Mouse (Mus musculus) heart, embryonic 15.5 days (tissue): ENCODE results near the gene Ryr2. TPM values are rescaled to one million over a fixed set of nuclear protein-coding genes. Genes with fewer than 3 reads are reported as not detected.
A peak's percentile ranks its signal among the peaks of the same experiment; 100 is the strongest.
"Not testable (repeated sequence)": the region's sequence is repeated elsewhere in the genome, so short reads cannot be mapped to it uniquely, and the experiment has no call there.

Source experiments
- ATAC-seq: fragments of 200-750 bp; cut with Nextera tagmentation; replicated peaks from 2 replicates; pipeline ENCODE4 v1.8.0; 2017; ENCODE audit warnings: low read depth, moderate TSS enrichment; ENCODE audit not compliant: insufficient number of reproducible peaks, insufficient read depth, low FRiP score
- H3K27ac ChIP-seq: fragments of 300-500 bp; sonication (generic); 2 replicates; pipeline ENCODE4 v1.5.1; 2015; ENCODE audit warnings: mild to moderate bottlenecking, inconsistent platforms
- H3K27me3 ChIP-seq: fragments of 300-500 bp; sonication (generic); 2 replicates; pipeline ENCODE4 v1.6.1; 2015; ENCODE audit warnings: inconsistent platforms
- H3K36me3 ChIP-seq: fragments of 300-500 bp; sonication (generic); 2 replicates; pipeline ENCODE4 v1.6.1; 2015; ENCODE audit warnings: mild to moderate bottlenecking, inconsistent platforms
- H3K4me1 ChIP-seq: fragments of 300-500 bp; sonication (generic); replicated peaks from 2 replicates; pipeline ENCODE4 v1.6.1; 2015; ENCODE audit warnings: inconsistent platforms
- H3K4me2 ChIP-seq: fragments of 300-500 bp; sonication (generic); 2 replicates; pipeline ENCODE4 v1.6.1; 2015; ENCODE audit warnings: inconsistent platforms, mild to moderate bottlenecking, moderate library complexity
- H3K4me3 ChIP-seq: fragments of 300-500 bp; sonication (generic); 2 replicates; pipeline ENCODE4 v1.5.1; 2015; ENCODE audit warnings: mild to moderate bottlenecking, inconsistent platforms
- H3K9ac ChIP-seq: fragments of 300-500 bp; sonication (generic); 2 replicates; pipeline ENCODE4 v1.6.1; 2015; ENCODE audit warnings: mild to moderate bottlenecking, inconsistent platforms
- H3K9me3 ChIP-seq: fragments of 300-500 bp; sonication (generic); replicated peaks from 2 replicates; pipeline ENCODE4 v1.6.1; 2016; ENCODE audit warnings: inconsistent platforms
- WGBS: fragments of 180-500 bp; shearing (Covaris S2); methylation state at CpG from one replicate; pipeline ENCODE4 v1.1.7; 2015; ENCODE audit warnings: mixed read lengths; 5-methylcytosine and 5-hydroxymethylcytosine counted together
- polyA plus RNA-seq: library from polyadenylated mRNA; unstranded; fragments of >200 nt; fragmentation: Nextera tagmentation; extraction: Ambion mirVana; gene quantifications from 2 replicates; pipeline ENCODE4 v1.2.1, GENCODE M21; 2015

Ryr2 gene
- polyA plus RNA-seq, 1 experiment from 2014 or later: 30.0 TPM

GRCm38 (mm10) chr13:11644846-11645245 is 461.9 kb downstream of the Ryr2 start:
- peaks cover 14% of the 10 kb centered on the region for H3K36me3 ChIP-seq
- no peaks in the 10 kb centered on the region for H3K27me3 ChIP-seq
- ATAC-seq: no peak
- H3K27ac ChIP-seq: no peak overlapping the region
- no peak overlapping the region for H3K4me2 ChIP-seq
- no peak overlapping the region for H3K9ac ChIP-seq
- no peaks in the 10 kb centered on the region for H3K4me1 ChIP-seq
- WGBS: 77% methylated on average over 1 of the region's 1 CpGs
- no peak overlapping the region for H3K4me3 ChIP-seq
- H3K9me3 ChIP-seq: no peaks in the 10 kb centered on the region

DNA sequence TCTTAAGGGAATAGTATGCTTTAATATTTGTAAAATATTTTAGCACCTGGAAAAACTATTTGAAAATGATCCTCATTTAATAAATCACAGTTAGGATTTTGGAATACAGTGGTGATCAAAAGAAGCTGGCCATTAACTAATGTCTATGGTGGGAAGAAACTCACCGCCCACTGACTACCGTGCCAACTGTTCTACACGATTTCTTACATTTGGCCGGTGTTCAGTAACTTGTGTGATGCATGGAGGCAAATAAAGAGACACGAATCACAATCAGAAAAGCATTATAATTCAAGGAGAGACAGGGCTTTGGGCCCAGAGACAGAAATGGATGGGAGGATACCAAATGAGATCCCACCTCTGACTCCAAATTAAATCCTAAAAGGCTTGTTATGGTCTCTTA is 470.4 kb downstream of the Ryr2 start:
- Histone ChIP-seq H3K4me1 (no peaks in the 10 kb centered on the region), H3K4me3 (no peak overlapping the region), H3K9ac (no peak overlapping the region), H3K4me2 (no peak overlapping the region), H3K9me3 (no peaks in the 10 kb centered on the region), H3K27ac (no peak overlapping the region), H3K36me3 (peaks cover 42% of the 10 kb centered on the region), H3K27me3 (no peaks in the 10 kb centered on the region)
- 91% methylated on average over 5 of the region's 5 CpGs for WGBS
- no peak for ATAC-seq

DNA sequence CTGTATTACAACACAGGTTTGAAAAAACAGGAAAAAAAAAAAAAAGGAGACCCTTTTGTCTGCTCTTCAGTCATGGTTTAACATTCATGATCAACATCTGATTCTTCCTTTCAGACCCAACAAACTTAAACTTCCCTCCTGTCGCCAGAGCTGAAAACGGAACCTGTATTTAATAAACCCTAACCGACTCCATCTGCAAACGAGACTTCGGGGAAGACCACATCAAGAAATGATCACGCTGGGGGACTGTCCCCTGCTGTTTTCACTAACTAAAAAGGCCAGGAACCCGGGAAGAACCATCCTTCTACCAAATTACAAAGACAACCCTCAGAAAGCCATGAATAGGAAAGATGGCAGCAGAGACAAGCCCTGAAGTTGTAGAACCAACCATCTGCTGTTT is 482.2 kb downstream of the Ryr2 start:
- Histone ChIP-seq H3K9me3 (no peaks in the 10 kb centered on the region), H3K36me3 (peaks cover 7% of the 10 kb centered on the region; the same call in 1 of the 2 replicates), H3K27me3 (no peaks in the 10 kb centered on the region), H3K27ac (no peak overlapping the region), H3K4me3 (no peak overlapping the region), H3K4me1 (no peaks in the 10 kb centered on the region), H3K9ac (no peak overlapping the region), H3K4me2 (no peak overlapping the region)
- 81% methylated on average over 7 of the region's 7 CpGs for WGBS
- no peak for ATAC-seq

DNA sequence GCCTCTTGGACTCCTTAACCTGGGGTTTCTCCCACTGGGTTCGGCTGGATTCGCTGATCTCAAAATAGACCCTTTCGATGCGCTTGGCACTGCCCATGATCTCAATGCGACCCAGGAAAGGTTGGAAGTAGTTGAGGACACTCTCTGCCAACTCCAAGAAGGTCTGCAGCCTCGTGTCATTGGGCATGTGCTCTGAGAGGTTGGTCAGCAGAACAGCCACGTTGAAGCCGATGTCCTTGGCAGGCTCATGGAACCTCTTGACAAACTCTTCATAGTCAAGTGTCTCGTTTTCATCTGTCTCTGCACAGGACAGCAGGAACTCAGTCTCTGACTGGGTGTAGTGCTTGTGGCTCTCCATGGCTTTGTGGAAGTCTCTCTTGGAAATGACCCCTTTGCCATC is 511.3 kb downstream of the Ryr2 start:
- WGBS: 78% methylated on average over 9 of the region's 9 CpGs
- Histone ChIP-seq H3K4me1 (no peaks in the 10 kb centered on the region), H3K4me3 (no peak overlapping the region), H3K36me3 (peaks cover 58% of the 10 kb centered on the region), H3K9ac (no peak overlapping the region), H3K27ac (no peak overlapping the region), H3K9me3 (no peaks in the 10 kb centered on the region), H3K4me2 (no peak overlapping the region), H3K27me3 (no peaks in the 10 kb centered on the region)
- no peak for ATAC-seq

GRCm38 (mm10) chr13:11585283-11585682 is 521.5 kb downstream of the Ryr2 start:
- H3K9me3 ChIP-seq: no peaks in the 10 kb centered on the region
- peaks cover 33% of the 10 kb centered on the region for H3K36me3 ChIP-seq
- no peak overlapping the region for H3K4me3 ChIP-seq
- ATAC-seq: no peak
- no peak overlapping the region for H3K27ac ChIP-seq
- no peak overlapping the region for H3K4me2 ChIP-seq
- 0 out of 2 replicates have a peak, but pooled peaks cover 3% of the 10 kb centered on the region for H3K4me1 ChIP-seq
- H3K27me3 ChIP-seq: no peaks in the 10 kb centered on the region
- 34% methylated on average over 7 of the region's 7 CpGs for whole genome bisulfite sequencing
- no peak overlapping the region for H3K9ac ChIP-seq

- no peak overlapping the region for H3K27ac ChIP-seq
- H3K9me3 ChIP-seq: no peaks in the 10 kb centered on the region
- ATAC-seq: no peak
- no peak overlapping the region for H3K9ac ChIP-seq
- H3K36me3 ChIP-seq: peaks cover 23% of the 10 kb centered on the region
- H3K4me3 ChIP-seq: no peak overlapping the region
- WGBS: 46% methylated on average over 2 of the region's 2 CpGs
- no peaks in the 10 kb centered on the region for H3K27me3 ChIP-seq
- no peaks in the 10 kb centered on the region for H3K4me1 ChIP-seq
- no peak overlapping the region for H3K4me2 ChIP-seq
Observed at GRCm38 (mm10) chr13:11572552-11572951, 534.2 kb downstream of the Ryr2 start.

DNA sequence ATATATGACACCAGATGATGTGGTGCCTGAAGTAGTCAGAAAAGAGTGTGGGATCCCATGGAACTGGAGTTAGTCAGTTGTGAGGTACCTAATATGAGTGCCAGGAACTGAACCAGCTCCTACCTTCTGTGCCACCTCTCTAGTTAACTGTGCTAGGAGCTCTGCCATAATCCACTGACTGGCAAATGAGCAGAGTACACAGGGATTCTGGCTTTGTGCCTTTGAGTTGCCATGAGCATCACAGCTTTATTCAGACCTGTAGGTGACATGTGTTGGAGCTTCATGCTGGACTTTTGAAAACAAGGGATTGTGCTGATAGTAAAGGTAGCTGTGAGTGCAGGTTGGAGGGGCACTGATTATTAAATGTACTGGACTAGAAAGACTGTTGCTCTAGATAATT is 539.4 kb downstream of the Ryr2 start:
- Histone ChIP-seq H3K4me3 (no peak overlapping the region), H3K36me3 (peaks cover 18% of the 10 kb centered on the region), H3K4me2 (no peak overlapping the region), H3K9me3 (no peaks in the 10 kb centered on the region), H3K9ac (no peak overlapping the region), H3K27me3 (no peaks in the 10 kb centered on the region), H3K27ac (no peak overlapping the region), H3K4me1 (no peaks in the 10 kb centered on the region)
- no peak for ATAC-seq

GRCm38 (mm10) chr13:11566486-11566885 is 540.3 kb downstream of the Ryr2 start:
- H3K27ac ChIP-seq: no peak overlapping the region
- no peaks in the 10 kb centered on the region for H3K27me3 ChIP-seq
- H3K36me3 ChIP-seq: peaks cover 15% of the 10 kb centered on the region
- no peak overlapping the region for H3K4me3 ChIP-seq
- no peak for ATAC-seq
- no peaks in the 10 kb centered on the region for H3K9me3 ChIP-seq
- no peak overlapping the region for H3K4me2 ChIP-seq
- H3K9ac ChIP-seq: no peak overlapping the region
- 63% methylated on average over 9 of the region's 9 CpGs for WGBS
- H3K4me1 ChIP-seq: no peaks in the 10 kb centered on the region

DNA sequence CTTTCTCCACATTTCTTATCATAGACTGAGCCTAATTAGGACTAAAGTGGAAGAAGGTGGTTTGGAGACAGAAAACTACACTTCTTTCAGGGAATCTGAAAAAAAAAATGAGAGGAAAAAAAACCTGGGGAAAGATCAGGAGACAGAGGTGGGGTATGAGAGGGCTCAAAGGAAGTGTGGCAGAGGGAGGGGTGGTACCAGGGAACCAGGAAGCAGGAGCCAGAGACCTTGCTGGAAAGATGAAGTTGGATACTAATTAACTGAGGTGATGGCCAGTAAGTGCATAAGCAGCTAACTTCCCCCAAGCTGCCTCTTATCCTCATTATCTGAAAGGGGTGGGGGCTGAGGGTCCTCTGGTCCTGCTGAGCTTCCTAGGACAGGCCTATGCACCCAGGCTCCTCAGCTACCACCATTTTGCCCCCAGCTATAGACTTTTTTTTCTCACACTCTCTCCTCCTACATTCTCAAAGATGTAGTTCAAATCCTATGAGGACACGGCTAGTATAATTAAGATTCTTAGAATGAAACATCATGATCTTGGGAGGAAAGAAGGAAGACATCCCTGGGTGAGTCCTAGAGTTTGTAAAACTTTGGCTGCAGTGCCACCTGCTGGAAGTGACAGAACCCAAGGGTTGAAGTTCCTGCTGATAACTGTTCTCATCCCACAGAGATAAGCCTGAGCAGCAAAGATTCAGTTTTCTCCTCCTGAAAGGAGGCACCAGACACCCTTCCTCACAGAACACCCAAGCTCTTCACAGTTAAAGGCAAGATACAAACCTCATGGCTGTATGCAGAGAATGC is 543.3 kb downstream of the Ryr2 start:
- H3K4me1 ChIP-seq: no peaks in the 10 kb centered on the region
- H3K36me3 ChIP-seq: peaks cover 16% of the 10 kb centered on the region; the same call in 1 of the 2 replicates
- H3K27ac ChIP-seq: no peak overlapping the region
- no peaks in the 10 kb centered on the region for H3K9me3 ChIP-seq
- no peak overlapping the region for H3K9ac ChIP-seq
- H3K4me2 ChIP-seq: no peak overlapping the region
- no peak overlapping the region for H3K4me3 ChIP-seq
- no peak for ATAC-seq
- H3K27me3 ChIP-seq: no peaks in the 10 kb centered on the region
- WGBS: 38% methylated on average over 1 of the region's 1 CpGs

DNA sequence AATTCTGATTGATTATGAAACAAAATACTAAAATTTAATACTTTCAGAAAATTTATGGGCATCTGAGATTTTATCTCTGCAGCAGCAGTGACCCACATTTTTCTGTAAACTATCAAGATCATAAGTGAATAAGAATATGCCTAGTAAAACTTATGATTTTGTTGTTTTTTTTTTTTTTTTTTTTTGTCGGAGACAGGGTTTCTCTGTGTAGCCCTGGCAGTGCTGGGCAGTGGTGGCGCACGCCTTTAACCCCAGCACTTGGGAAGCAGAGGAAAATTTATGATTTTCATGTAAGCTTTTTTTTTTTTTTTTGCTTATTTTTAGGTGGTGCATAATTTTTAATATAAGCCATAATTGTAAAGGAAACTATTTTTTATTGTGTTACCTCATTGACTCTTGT is 557.1 kb downstream of the Ryr2 start:
- WGBS: 71% methylated on average over 3 of the region's 3 CpGs
- Histone ChIP-seq H3K4me2 (no peak overlapping the region), H3K27me3 (no peaks in the 10 kb centered on the region), H3K9ac (no peak overlapping the region), H3K9me3 (no peaks in the 10 kb centered on the region), H3K4me1 (peaks cover 6% of the 10 kb centered on the region), H3K27ac (no peak overlapping the region), H3K4me3 (no peak overlapping the region), H3K36me3 (peaks cover 9% of the 10 kb centered on the region; the same call in 1 of the 2 replicates)
- ATAC-seq: no peak

DNA sequence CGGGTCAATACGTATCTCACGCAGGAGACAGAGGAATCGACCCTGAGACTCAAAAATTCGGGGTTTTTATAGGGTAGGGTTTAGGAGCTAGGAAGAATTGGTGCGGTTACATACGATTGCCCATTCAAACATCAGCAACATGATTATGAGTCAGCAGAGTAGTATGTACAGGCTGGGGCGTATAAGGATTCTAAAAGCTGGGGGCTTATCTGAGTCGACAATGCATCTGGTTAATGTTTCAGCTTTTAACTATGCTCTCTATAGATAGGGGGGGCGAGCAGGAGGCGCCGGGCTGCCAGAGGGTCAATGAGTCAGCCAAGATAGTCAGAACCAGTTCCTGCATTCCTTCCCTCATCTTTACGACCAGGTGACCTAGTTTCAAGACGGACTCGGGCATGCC is 557.6 kb downstream of the Ryr2 start:
- H3K4me3 ChIP-seq, H3K27me3 ChIP-seq, H3K4me1 ChIP-seq, H3K9ac ChIP-seq, H3K36me3 ChIP-seq, H3K27ac ChIP-seq, ATAC-seq, H3K9me3 ChIP-seq: not testable (repeated sequence)
- H3K4me2 ChIP-seq: peak overlapping the region; percentile 38; the same call in 1 of the 2 replicates
- WGBS: 28% methylated on average over 15 of the region's 15 CpGs

GRCm38 (mm10) chr13:11545841-11546240 is 560.9 kb downstream of the Ryr2 start:
- no peak for ATAC-seq
- WGBS: 32% methylated on average over 7 of the region's 7 CpGs
- no peak overlapping the region for H3K4me2 ChIP-seq
- no peaks in the 10 kb centered on the region for H3K27me3 ChIP-seq
- H3K9ac ChIP-seq: no peak overlapping the region
- H3K27ac ChIP-seq: no peak overlapping the region
- H3K4me1 ChIP-seq: peaks cover 6% of the 10 kb centered on the region
- no peaks in the 10 kb centered on the region for H3K9me3 ChIP-seq
- no peaks in the 10 kb centered on the region for H3K36me3 ChIP-seq
- no peak overlapping the region for H3K4me3 ChIP-seq
